Mouse (Mus musculus): ENCODE data around the gene Dpp6.

GRCm38 (mm10) chr5:27278120-27278645 lies 461.2 kb downstream of the Dpp6 start:
- no peak for TF ChIP-seq CTCF (IDR thresholded peaks at IDR 0.05; ENCODE audit: low read depth, low read length)
- no peak for TF ChIP-seq TAL1 (conservative IDR thresholded peaks at IDR 0.05; ENCODE audit: low read depth, low read length)
- TF ChIP-seq POLR2AphosphoS5 (IDR thresholded peaks at IDR 0.05; ENCODE audit: insufficient replicate concordance, low read depth, low read length): no peak

Measured in G1E (cell line).